Mouse (Mus musculus): Measurements from ENCODE around the gene Lbhd1.

Gene Lbhd1

DNA sequence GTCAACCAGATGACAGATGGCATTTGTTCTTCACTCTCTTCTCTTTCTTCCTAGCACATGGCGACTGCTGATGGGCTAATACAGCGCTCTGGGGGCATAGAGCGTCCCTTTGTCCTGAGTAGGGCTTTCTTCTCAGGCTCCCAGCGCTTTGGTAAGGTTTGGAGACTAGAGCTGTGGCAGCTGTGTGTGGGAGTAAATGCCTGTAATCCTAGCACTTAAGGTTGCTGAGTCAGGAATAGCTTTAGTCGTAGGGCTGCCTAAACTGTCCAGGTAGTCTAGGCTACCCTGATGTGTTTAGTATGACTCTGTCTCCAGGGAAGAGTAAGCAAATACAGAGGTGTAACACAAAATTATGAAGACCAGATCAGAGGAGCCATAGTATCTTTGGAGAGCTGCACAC, 28.3 kb downstream of the Lbhd1 start:
- no peak for DNase-seq (ENCODE audit: low spot score)

DNA sequence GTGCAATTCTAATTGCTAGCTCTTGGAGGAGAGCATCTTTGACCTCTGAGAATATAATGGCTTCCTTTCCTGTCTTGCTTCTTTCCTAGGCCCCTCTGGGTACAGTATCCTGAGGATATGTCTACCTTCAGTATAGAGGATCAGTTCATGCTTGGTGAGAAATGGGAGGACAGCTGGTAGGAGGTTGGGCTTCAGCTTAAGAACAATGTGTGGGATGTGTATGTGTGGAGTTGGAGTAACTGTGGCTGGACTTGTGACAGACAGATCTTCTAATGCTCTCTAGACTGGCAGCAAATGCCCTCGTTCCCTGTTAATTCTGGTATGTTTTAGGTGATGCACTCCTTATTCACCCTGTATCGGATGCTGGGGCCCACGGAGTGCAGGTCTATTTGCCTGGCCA, 30.7 kb downstream of the Lbhd1 start:
- no peak for DNase-seq (ENCODE audit: low spot score)

DNA sequence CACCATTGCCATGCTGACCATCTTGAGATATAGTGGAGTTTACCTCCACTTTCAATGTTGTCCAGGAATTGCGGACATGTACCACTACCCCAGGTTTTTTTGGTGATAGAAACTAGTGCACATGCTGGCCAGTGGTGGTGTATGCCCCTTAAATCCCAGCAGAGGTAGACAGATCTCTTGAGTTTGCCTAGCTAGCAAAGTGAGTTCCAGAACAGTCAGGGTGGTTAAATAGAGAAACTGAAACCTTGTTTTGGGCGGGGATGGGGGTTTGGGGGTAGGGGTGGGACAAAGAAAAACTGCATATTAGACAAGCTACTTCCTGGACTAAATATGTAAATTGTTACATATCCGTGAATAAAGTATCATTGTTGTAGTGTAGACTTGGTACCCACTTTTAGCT, 35.5 kb downstream of the Lbhd1 start:
- DNase-seq (ENCODE audit: low spot score): no peak

DNA sequence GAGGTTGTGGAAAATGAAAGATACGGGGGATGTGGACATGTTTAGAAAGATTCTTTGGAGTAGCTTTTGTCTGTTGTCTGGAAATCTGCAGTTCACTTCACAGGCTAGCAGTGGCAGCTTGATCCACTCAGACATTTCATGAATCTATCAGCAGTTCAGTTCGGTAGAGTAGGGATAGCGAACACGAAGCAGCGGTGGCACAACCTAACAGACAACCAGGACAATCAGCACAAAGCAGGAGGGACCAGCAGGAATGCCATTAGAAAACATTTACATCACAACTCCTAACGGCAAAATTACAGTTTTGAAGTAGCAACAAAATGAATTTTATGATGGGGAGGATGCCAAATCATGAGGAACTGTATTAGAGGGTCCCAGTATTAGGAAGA, 36.1 kb downstream of the Lbhd1 start:
- no peak for DNase-seq (ENCODE audit: low spot score)

DNA sequence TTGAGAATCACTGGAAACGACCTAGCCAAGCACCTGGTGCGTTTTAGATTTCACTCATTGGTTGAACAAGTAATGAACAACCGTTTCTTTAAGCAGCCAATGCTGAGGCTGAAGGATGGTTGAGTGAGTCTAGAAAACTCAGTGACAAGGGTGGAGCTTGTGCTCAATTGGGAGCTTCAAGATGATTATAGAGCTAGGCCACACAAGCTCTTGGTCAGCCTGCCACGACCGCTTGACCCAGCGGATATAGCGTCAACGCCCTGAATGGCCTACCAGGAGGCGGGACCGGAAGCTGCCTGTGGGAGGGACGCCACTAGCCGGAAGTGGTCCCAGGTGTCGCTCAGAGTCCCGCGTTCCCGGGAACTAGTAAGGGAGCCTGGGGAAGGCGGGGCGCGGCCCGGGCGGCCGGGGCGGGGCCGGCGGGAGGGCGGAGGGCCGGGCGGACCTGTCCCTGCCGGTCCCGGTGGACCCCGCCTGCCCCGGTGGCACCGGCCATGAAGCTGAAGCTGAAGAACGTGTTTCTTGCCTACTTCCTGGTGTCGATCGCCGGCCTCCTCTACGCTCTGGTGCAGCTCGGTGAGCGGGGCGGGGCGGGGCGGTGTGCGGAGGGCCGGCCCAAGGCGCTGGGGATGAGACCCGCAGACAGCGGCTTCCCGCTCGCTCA, 36.7 kb downstream of the Lbhd1 start, which contains the start of gene B3gat3:
Gene B3gat3 (plus strand): TSS at position 302 of the 664 bp plus-strand sequence.
- DNase-seq (ENCODE audit: low spot score): peak; percentile 85

DNA sequence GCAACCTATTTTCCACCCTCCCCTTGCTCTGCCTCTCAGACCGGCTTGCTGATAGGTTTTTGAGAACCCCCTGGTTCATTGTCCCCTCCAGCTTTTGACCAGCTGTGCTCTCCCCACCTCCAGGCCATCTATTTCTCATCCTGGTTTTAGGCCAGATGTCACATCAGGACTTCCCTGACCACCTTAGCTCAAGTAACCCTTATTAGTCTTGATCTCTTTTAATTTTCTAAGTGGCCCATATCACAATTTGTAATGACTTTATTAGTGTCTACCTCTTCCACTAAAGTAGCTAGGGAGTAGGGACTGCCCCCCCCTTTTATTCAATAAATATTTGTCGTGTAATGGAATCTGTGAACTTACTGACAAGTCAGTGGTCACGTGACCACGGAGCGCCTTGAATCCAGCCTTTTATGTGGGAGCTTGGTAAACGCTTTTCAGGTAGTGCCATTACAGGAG, 37.3 kb downstream of the Lbhd1 start:
- no peak for DNase-seq (ENCODE audit: low spot score)

- no peak for DNase-seq (ENCODE audit: low spot score)
These were observed 38.2 kb downstream of the Lbhd1 start for GRCm38 (mm10) chr19:8921741-8922140.

GRCm38 (mm10) chr19:8926766-8927165, 43.2 kb downstream of the Lbhd1 start:
- no peak for DNase-seq (ENCODE audit: low spot score)

GRCm38 (mm10) chr19:8927891-8928525, 44.5 kb downstream of the Lbhd1 start:
- DNase-seq (ENCODE audit: low spot score): no peak

- no peak for DNase-seq (ENCODE audit: low spot score)
These were observed 45.2 kb downstream of the Lbhd1 start for GRCm38 (mm10) chr19:8928689-8929223.

DNA sequence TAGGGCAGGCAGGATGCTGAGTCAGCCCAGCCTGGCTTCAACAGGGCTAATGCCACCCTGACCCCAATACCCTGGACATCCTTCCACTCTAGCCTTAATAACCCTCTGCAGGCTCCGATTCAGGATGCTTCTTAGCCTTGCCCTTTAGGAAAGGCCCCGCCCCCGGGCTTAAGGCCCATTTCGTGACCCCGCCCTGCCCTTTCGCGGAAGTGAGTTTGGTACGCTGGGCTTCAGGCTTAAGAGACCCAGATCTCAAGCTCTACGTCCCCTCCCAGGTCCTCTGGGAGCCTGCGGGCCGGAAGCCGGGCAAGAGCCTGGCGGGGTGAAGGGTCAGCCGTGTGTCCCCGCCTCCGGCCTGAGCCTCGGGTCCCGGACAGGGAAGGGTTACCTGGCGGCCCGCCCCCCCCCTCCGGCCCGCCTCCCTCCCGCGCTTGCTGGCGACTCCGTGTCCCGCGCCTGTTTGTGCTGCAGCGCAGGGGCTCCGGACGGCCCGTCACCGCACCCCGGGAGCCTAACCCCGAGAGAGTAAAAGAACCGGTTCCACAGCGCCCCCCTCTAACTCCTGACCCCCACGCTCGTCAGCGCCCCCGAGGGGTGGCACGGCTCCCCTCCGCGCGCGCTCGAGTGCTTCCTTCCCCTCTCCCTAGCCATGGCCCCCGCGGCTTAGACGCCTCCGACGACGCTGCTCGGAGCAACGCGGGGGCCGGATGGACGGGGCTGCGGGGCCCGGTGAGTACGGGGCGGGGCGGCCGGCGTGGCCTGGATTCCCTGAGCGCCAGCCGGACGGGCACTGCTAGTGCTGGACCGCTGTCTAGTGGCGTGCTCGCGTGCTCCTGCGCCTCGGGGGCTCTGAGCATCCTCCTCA, 45.9 kb downstream of the Lbhd1 start, which contains the start of the genes Rom1 and Eml3:
Gene Rom1 (minus strand): TSS at position 133 of the 865 bp plus-strand sequence.
Gene Eml3 (plus strand): TSS at position 329 of the 865 bp plus-strand sequence.
- peak; percentile 81 for DNase-seq (ENCODE audit: low spot score)

DNA sequence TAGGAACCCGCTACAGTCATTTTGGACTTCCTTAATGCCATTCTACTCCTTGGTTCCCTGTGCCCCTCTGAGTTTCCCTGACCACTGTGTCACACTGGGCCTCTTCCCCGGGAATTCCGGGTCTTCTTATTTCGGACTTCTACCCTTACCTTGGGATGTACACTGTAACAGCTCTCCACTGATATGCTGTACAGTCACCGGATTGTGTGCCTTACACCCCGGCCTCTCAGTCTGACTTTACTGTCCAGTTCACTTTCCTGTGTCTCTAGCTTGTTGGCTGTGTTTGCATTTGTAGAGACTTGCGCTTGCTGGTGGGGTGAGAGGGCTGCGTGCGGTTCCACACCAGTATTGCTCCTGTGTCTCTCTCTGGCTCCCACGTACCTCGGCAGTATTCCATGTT, 46.6 kb downstream of the Lbhd1 start:
- no peak for DNase-seq (ENCODE audit: low spot score)

DNA sequence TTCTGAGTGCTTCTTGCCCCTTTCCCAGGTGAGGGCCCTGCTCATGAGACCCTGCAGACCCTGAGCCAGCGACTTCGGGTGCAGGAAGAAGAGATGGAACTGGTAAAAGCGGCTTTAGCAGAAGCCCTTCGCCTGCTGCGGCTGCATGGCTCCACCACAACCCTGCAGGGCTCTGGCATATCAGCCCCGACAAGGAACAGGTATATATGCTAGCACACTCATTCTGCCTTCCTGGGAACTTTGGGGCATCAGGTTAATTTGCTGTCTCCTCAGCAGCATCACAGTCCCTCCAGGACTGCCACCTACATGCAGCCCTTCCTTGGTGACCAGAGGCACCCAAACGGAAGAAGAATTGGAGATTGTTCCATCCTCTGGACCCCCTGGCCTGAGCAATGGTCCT, 47.2 kb downstream of the Lbhd1 start:
- no peak for DNase-seq (ENCODE audit: low spot score)

DNA sequence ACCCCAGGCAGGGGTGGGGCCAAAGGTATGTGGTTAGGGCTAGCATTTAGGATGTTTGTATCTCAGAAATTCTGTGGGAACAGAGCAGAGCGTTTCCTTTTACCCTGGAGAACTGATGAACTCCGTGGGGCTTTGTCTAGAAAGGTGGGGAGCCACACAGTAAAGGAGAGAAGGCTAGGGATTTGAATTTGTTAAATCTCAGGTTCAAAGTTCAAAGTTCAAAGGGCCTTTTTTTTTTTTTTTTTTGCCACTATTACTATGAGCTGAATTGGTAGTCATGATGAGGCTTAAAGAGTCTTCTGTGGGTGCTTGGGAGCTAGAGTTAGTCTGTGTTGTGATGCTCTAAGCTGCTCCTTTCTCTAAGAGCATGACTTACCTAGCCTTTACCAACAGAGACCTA, 53.2 kb downstream of the Lbhd1 start:
- no peak for DNase-seq (ENCODE audit: low spot score)

DNA sequence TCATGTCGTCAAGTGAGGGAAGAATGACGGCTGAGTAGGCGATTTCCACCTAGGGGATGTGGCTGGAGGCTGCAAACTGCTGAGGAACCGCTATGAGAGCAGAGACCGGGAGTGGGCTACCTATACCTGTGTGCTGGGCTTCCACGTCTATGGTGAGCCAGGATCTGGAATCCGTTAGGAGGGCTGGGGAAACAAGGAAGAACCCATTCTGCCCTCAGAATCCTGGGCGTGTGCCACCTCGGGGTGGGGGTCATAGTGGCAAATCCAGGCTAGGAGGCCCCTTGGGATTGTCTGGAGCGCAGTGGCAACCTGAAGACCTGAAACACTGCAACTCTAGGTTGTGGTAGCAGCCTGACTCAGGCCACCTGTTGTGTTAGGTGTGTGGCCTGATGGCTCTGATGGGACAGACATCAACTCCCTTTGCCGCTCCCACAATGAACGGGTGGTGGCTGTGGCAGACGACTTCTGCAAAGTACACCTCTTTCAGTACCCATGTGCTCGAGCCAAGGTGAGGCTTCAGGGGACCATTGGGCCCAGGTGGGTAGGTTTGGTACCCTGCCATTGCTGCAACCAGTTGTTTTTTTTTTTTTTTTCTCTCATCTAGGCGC, 57.1 kb downstream of the Lbhd1 start:
- DNase-seq (ENCODE audit: low spot score): no peak

DNA sequence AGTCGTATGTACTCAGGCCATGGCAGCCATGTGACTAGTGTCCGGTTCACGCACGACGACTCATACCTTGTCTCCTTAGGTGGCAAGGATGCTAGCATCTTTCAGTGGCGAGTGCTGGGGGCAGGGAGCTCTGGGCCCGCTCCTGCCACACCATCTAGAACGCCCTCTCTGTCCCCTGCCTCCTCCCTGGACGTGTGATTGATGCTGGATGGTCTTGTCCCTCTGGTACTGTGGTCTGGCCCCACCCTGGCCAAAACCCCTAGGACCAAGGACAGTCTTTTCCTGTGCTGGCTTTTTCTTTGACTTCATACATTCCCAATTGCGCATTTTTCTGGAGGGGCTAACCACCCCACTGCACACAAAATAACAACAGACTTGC, 57.6 kb downstream of the Lbhd1 start:
- DNase-seq (ENCODE audit: low spot score): no peak

DNA sequence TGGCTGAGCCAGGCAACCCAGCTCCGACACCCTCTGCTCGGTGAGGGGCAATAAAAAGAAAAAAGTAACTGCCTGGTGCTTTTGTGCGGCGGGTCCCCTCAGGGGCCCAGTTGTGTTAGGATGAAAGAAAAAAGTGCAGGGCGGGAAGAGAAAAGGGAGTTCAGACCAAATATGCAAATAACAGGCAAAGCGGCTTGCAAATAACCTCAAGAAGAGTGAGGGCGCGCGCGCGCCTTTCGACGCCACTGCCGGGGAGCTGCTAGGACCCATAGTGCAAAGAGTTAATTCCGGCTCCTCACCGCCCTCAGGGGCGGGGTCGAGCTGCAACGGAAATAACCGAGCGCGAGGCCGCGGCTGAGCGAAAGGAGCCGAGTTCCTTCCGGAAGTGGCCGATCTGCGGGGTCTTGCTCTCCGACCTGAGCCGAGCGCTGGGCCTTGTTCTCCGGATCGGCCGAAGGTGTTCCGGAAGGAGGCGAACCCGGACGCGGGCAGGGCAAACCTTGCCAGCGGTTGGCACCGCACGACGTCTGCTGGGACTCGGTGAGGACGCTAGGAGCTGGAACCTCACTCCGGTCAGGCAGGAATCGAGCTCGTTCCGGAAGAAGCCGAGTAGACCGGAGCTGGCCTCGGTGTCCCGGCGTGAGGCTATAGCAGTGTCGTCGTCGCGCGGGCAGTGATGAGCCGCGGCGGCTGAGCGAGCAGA, 58.1 kb downstream of the Lbhd1 start, which contains the start of gene Mta2:
Gene Mta2 (plus strand): TSS at position 361 of the 703 bp plus-strand sequence.
- DNase-seq (ENCODE audit: low spot score): peak; percentile 93
